Mouse (Mus musculus): ENCODE measurements at regions not wholly inside any gene's neighbourhood (a gene's known extent, or its start where the extent isn't known, plus 50 kb on each side); places are given as distances from the start of the nearest gene placed in this dataset.

DNA sequence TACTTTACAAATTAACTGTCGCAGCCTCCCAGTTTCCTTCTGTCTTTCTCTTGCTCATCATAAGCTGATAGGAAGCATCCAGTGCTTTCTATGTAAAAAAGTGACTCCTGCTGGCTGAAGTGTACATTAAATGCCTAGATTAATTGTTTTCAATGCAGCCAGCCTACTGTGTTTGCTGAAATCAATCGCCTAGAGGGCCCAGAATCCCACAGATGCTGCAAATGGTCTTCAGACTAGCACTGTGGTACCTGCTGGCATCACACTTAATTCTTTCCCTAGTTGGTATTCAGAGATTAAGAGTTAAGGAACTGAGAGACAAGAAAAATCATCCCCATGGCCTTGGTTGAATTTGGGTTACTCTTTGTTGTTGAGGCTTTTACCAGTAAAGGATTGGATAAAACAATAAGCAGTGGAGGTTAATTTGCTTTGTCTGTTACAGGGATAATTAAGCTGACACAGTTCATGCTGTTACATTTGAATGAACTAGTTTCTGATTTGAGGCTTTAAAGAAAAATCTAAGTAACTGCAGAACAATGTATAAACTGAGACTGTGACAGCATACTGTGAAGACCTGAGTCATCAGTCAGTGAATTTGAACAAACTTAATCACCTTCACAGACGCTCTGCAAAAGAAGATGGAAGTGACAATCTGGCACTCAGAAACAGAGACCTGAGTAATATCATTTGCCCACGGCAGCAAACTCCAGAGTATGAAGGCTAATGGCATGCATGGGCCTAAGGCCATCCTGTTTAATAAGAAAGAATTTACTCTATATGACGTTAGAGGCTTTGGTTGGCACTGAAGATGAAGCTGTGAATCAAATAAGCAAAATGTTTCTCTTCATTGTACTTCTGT lies 339.0 kb upstream of the Ddi1 start:
- DNase-seq, result no peak
